Mouse (Mus musculus) layer of hippocampus, adult 8-10 months (tissue): ENCODE data around the gene Ptov1. TPM values are rescaled to one million over a fixed set of nuclear protein-coding genes. Genes with fewer than 3 reads are reported as not detected.
A peak's percentile ranks its signal among the peaks of the same experiment; 100 is the strongest.
"Not testable (repeated sequence)": the region's sequence is repeated elsewhere in the genome, so short reads cannot be mapped to it uniquely, and the experiment has no call there.

Experiments used
- DNase-seq, 2 experiments: peaks; one replicate each; pipeline ENCODE4 v3.0.0; 2022; ENCODE audit warnings: low spot score in 2 of 2
- total RNA-seq, 4 experiments: library from RNA; stranded (reverse); gene quantifications; 2 replicates each; pipeline ENCODE4 v1.2.4; 2022

The Ptov1 gene
- total RNA-seq, 4 experiments from 2014 or later: 310 to 354 (median 329) TPM

DNA sequence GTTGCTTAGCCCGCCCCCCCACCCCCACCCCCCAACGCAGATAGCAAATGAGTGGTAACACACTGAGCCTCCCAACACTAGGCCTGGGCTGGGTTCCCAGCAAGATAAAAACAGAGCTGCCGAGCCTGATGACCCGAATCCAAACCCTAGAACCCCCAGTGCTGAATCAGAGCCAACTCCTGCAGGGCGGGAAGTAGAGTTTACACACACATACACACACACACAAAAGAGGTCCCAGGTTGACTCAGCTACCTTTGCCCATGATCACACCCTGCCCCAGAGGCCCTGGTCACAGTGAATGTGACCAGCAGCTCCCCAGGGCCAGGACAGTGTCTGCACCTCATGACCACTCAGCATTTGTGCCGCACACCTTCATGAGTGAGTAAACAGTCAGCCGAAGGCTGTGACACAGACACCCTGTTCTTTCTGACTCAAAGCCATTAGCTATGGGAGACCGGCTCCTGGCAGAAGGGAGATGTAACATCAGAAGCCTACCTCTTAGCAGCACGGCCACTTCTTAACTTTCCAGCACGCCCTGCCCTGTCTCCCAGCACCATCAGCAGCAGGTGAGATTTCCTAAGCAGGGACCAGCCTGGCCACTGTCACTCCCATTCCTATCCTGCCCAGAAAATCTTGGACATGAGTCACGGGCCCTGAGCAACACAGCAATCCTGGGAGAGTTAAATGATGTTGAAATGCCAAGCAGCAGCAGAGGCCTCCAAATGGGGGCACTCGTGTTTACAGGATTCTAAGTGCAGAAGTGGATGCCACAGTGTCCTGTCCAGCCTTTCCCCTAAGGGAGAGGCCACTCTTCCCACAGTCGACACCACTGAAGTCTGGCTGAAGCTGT is 18.9 kb upstream of the Ptov1 start:
- DNase-seq: no peak

DNA sequence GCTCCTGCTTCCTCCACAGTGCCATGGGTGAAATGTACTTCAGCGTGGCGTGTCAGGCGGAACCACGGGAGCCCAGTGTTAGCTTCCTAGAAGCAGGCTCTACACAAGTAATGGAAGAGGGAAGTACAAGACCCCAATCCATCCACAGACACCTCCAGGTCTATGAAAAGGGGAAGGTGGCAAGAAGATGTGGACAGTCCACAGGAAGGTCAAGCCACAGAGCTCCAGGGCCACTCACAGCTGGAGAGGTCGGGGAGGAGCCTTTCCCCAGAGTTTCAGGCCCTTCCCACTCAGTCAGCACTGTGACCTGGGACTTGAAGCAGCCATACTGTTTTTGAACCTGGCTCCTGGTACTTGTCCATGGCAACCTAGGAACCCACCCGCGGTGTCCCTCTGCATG is 17.4 kb upstream of the Ptov1 start:
- DNase-seq: no peak

DNA sequence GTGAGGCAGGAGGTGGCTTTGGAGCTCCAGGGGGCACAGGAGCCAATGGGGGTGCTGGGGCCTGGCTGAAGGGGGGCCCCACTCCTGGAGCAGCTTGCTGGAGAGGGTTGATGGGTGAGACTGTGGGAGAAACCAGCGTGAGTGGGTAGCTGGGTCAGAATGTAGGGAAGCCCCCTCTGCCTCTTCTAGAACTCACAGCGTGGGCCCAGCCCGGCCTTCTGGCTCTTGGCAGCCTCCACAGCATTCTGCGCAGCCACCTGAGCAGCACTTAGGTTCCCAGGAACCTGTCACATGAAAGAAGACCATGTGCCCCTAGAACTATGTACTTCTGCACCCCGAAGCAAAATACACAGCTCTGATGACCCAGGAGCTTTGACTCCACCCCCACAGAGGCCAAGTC is 15.0 kb upstream of the Ptov1 start:
- no peak for DNase-seq

DNA sequence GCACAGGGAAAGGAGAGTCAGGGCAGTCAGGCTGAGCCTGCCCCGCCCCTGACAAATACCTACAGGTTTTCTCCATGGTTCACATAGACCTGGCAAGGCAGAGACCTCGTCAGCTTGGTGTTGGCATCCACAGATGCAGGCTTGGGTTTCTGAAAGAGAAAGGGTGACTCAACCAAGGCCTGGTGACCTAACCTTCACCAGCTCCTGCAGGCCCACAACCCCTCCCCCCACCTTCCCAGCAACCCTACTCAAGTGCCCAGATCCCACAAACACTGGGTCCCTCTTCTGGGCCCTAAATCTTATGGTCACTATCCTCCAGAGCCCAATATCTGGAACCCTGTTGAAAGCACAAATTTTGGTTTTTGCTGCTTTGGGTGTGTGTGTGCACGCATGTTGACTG is 13.4 kb upstream of the Ptov1 start:
- no peak for DNase-seq

DNA sequence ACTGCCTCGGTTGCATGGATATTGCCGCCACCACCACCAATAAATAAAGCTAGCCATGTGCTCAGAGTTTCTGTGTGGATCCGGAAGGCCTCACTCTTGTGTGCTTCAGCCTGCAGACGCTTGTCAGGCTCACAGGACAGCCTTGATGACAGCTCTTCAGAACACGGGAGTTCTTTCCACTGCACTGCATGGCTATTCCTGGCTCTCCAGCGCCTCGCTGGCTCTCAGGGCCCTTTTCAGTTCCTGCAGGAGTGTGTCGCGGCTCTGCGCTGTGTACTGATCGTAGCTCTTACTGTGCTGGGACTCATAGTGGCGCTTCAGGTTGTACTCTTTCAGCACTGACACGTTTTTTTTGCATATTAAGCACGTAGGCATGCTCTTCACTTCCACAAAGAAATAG is 8.2 kb upstream of the Ptov1 start:
- no peak for DNase-seq

DNA sequence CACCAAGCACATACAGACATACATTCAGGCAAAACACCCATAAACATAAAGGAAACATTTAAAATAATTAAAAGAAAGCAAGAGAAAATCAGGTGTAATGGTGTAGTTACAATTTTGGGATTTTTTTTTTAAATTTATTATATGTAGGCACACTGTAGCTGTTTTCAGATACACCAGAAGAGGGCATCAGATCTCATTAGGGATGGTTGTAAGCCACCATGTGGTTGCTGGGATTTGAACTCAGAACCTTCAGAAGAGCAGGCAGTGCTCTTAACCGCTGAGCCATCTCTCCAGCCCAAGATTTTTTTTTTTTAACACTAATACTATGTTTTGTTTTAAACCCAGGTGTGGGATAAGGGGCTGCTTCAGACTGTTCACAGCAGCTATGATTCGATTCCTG is 2.2 kb upstream of the Ptov1 start:
- not testable (repeated sequence) for DNase-seq

DNA sequence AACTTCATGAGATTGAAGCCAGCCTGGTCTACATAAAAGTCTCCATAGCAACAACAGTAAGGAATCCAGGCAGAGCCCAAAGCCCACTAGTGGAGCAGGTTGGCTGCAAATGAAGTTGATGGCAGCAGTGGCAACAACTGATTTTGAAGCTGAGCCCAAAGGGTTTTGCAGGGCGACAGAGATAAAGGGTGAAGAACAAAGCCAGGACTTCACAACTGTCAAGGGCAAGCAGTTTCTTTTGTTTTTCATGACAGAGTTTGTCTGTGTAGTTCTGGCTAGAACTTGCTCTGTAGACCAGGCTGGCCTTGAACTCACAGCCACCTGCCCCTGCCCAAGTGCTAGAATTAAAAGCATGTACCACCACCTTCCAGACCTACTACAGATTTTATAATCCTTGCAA is 1.6 kb upstream of the Ptov1 start:
- DNase-seq: no peak

DNA sequence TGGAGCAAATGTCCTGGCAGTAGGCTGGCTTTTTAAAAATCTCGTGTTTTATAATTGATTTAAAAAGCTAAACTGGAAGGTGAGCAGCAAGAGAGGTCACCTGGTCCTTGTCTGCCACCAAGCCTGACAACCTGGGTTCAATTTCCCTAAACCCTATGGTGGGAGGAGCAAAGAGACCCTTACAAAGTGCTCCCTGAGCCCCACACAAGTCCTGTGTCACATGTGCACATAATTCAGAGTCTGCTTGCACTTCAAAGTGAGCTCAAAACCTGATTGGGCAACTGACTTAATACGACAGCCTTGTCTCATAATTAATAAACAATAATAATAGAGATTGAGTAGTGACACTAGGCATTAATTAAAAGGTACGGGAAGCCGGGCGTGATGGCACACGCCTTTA is 1.0 kb upstream of the Ptov1 start:
- DNase-seq: no peak

DNA sequence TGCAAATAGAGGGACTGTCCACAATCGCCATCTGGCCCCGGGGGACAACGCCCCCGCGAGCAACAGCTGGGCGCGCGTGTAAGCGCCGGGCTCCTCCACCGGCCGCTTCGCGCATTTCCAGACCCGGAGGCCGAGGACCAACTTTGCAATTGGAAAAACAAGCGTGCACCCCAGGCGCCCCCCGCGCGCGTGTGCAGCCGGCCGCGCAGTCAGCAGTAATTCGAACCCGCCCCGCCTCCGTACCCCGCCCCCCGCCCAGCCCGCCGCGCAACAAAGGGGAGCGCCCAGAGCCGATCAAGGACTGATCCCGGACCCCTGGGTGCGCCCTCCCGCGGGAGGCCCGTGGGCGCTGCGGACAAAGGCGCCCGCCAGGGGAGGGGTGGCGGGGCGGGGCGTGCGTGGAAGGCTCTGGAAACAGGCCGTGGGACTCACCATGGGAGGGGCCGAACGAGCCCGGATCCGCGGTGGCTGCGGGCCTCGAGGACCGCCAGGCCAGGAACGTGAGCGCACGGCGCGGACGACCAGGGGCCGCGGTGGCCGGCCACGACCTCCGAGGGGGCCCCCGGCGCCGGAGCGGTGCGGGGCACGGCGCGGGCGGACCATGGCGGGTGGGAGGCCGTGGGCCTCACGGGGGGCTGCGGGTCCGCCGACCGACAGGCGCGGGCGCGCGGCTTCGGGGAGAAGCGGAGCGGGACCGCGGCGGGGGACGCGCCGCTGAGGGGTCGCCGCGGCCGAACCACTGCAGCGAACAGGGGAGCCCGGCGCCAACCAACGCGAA is 480 bp downstream of the Ptov1 start:
- DNase-seq: no peak

DNA sequence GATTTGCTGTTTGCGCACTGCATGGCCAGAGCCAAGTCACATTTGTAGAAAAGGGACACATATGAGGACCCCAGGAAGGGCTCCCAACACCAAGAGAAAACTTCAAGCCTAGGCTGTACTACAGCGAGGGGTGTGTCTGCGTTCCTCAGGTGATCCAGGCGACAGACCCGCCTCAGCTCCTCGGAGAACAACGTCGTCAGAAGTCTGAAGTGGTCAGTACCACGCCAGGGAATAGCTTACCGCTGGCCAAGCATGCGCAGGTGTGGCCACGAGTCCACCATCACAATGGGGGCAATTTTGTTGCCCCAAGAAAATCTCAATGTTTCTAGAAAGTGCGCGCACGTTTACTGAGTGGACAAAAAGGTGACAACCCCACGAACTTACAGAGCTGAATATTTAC is 1.1 kb downstream of the Ptov1 start:
- DNase-seq: no peak

DNA sequence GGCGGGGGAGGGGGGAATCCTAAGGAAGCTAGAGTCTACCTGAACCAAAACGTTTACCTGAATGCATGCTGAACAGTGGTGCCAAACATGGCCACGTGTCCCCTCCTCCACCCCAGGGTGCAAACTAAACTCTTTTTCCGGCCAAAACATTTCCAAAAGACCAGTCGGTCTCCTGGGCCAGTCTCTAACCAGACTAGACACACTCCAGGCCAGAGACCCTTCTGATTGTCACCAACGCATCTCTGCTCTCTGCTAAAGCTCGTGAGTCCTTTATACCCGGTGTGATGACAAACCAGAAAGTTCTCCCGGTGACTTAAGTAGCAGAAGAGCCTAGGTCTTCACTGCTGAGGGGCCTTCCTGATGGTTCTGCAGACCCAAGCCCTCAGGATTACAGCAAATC is 1.8 kb downstream of the Ptov1 start:
- no peak for DNase-seq

DNA sequence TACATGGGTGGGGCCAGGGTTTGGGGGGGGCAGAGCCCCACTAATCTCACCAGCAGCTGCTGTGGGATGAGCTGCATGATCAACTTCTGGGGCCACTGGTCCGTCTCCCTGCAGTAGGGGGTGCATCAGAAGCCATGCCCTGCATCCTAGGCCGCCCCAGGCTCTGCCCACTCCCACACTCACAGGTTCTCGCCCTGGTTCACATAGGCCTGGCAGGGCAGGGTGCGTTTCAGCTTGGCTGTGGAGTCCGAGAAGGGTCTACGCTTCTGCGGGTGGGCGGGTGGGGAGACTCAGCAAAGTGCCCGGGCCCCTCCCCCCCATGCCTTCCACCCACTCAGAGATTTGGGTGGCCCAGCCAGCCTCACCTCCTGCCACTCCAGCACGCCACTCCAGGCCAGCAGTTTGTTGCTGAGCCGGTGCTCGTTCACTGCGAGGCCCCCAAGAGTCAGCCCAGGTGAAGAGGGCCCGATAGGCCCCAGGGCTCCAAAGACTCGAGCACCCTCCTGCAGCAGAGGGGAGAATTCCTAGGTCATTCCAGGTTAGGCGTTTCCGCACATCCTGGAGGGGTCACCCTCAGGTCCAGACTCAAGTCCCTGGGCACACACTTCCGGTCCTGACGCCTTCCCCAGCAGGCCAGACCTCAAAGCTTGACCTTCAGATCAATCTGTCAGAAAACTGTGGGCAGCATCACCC is 2.4 kb downstream of the Ptov1 start:
- DNase-seq: no peak

DNA sequence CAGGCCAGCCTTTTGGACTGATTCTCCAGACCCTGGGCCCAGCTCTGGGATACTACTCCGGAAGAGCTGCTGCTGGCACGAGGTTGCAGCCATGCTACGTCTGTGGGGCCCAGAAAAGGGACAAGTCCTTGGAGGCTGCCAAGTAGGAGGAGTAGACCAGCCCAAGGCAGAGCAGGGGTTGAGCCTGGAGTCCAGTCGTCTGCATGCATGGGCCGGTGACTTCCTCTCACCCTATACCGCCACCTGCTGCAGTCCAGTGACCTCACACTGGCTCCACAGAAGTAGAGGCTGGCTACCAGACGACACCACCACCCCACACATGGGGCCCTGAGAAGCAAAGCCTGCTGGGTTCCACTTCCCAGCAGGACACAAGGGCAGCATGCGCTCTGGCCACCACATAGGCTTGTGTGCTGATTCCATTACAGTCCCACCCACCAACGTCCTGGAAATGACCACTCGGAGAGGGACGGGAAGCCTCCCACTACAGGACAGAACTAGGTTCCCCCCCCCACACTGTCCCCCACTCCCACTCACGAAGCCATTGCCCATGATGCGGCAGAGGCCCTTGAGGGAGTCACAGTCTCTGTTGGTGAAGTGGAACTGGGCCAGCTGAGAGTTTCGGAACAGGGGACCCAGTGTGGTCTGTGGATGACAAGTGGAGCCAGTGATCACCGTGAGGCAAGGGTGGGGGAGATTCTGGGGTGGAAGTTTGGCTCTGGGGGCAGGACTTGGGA is 3.1 kb downstream of the Ptov1 start:
- DNase-seq: no peak

DNA sequence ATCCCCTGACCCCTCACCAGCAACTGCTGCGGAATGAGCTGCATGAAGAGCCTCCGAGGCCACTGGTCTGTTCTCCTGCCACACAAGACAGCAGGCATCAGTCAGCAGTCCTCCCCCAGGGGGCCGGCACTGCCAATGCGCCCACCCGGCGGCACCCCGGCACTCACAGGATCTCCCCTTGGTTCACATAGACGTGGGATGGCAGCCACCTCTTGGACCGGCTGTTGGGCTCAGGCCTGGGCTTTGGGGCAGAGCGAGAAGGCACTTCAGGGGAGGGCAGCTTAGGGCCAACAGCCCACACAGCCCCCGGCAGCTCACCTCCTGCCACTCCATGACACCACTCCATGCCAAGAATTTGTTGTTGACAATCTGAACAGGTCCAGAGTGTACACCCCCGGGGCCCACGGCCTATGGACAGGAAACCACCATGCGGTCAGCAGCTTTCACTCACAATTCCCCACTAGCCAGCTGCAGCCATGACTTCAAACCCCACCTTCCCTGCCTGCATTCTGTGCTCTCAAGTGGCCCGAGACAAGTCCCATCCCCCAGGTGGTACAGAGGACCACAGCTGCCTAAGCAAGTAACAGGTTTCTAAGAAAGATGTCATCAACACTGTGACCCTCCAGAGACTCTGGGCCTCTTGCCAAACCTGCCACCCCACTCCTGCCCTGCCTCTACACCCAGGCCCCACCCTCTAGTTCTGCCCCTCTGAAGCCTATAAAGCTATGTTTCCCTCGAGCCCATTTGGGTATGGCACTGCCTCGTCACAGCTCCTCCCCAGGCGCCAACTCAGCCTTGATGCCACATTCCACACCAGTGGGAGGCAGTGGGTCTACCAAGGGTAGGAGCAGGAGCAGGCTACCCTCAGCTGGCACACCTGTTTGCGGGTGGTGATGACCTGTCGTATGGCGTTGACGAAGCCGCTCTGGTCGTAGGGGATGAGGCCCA is 4.7 kb downstream of the Ptov1 start:
- DNase-seq: no peak

DNA sequence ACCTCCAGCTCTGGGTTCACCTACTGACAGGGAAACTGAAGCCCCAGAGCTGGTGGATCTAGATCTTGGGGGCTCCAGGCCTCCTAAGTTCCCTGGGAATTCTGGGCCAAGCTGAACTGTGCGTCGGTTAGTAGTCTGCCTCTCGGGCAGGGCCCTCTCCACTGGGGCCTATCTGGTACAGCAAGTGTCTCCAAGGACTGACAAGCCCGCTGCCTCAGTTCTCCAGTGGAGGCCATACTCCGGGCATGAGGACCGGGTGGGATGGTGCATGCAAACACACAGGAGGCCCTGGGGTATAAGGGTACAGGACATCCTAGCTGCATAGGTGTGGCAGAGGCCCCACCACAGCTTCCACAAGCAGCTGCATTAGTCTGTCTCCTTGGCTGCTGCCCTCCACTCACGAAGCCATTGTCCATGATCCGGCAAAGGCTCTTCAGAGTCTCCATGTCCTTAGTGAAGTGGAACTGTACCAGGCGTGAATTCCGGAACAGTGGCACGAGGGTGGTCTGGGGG is 5.5 kb downstream of the Ptov1 start:
- DNase-seq: no peak

DNA sequence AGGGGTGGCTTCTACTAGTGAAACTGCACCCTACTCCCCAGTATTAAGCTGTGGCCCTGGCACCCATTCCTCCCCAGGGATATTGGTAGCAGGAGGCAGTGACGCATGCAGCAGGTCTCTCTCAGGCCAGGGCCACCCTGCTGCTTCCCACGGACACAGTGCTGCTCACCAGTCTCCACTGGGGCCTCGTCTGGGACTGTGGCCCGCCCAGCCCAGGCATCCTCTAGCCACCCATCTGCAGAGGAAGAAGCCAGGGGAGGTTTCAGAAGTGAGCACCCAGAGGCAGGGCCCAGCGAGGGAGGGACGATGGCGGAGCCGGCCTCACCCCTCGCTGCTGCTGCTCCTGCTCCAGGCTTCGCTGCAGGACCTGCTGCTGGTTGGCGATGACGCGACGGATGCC is 6.4 kb downstream of the Ptov1 start:
- no peak for DNase-seq

DNA sequence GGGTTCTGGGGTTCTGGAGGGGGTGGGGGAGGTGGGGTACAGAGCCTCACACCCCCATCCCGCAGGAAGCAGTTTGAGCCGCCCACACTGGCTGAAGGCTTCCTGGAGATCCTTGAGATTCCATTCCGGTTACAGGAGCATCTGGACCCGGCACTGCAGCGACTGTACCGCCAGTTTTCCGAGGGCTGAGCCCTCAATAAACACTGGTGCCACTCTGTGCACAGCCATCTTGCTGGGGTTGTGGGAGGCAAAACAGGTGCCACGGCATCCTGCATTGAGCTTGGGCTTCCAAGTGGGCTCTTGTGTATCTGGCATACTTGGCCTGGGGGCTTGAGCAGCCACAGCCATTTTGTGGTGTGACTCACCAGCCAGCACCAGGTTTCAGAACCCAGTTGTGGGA is 7.2 kb downstream of the Ptov1 start:
- no peak for DNase-seq

DNA sequence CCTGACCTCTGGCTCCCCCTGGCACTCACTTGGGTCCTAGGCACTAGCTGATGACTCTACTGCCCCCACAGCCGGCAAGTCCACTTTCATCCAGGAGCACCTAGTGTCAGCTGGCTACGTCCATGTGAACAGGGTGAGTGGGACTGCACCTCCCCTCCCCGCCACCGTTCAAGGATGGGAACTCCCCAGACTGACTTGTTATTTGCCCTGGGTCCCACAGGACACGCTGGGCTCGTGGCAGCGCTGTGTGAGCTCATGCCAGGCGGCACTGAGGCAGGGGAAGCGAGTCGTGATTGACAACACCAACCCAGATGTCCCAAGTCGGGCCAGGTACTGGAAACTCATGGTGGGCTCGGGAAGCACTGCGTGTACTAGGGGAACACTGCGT is 8.2 kb downstream of the Ptov1 start:
- no peak for DNase-seq

DNA sequence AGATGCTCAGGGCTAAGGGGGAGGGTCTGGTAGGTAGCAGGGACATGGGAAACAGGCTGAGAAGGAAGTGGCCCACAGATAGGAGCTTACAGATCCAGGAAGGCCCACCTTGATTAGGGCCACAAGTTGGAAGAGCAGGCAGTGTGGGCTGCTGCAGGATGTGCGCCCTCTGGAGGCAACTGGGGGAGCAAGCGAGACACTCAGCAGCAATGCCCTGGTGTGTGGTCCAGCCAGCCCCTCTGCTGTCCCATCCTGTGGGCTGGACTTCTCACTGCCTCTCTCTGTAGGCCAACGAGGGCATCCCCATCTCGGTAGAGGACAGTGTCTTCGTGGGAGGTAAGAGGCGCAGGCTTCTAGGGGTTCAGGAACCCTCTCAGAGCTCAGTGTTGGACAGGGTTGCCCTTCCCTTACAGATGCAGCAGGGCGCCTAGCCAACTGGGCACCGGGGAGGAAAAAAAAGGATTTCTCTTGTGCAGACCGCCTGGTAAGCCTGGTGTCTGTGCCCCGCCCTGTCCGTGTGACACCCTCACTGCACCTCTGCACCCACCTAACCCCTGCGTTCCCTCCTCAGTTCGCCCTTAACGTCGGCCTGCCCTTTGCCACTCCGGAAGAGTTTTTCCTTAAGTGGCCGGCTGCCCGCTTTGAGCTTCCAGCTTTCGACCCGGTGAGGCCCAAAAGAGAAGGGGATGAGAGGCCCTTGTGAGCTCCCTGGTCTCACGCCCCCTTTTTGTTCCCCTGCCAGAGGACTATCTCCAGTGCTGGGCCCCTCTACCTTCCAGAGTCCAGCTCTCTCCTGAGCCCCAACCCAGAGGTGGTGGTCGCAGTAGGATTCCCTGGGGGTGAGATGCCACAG is 8.8 kb downstream of the Ptov1 start:
- peak in 1 of 2 experiments; percentile 61 for DNase-seq
